In the genomic region with DNA sequence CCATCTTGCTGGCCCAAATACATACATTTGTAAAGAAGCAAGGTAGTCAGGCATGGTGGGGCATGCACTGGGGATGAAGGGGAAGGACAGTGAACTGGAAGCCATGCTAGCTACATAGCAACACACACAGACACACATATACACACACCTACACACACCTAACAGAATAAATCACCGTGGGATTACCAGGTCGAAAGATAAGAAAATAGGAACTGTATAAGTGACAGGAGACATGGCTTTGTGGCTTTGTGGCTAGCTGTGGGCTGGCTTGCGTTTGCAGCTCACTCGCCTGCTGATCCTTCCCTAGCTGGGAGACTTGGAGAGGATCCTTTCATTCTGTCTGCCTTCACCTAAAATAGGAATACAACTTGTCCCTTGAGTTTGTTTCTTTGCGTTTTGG, we compare ENCODE assay signal across 25 mouse cellular contexts.
"Had no signal": no experiment of that assay in that cellular context is flagged by ENCODE, and none has a peak within 500 bp of the region (broad histone marks: within the 10 kb centered on the region; RNA-seq: fewer than 3 reads in every experiment).

No protein-coding gene starts in this region.

- H3K27me3 ChIP-seq: embryonic facial prominence, embryonic 12.5 days; embryonic facial prominence, embryonic 13.5 days; embryonic facial prominence, embryonic 15.5 days; forebrain, embryonic 12.5 days; forebrain, embryonic 13.5 days; forebrain, embryonic 15.5 days had no signal

- H3K4me3 ChIP-seq: embryonic facial prominence, embryonic 10.5 days; embryonic facial prominence, embryonic 12.5 days; embryonic facial prominence, embryonic 13.5 days; embryonic facial prominence, embryonic 15.5 days; erythroblast, embryonic 14.5 days; forebrain, embryonic 10.5 days; forebrain, embryonic 12.5 days; forebrain, embryonic 13.5 days; forebrain, embryonic 15.5 days; gastrocnemius, adult 2 months; heart, adult 2 months had no signal

- H3K9ac ChIP-seq: embryonic facial prominence, embryonic 12.5 days; embryonic facial prominence, embryonic 13.5 days; embryonic facial prominence, embryonic 15.5 days; forebrain, embryonic 12.5 days; forebrain, embryonic 13.5 days; forebrain, embryonic 15.5 days; forebrain, postnatal 0 days had no signal

- H3K9me3 ChIP-seq: embryonic facial prominence, embryonic 10.5 days; embryonic facial prominence, embryonic 12.5 days; embryonic facial prominence, embryonic 13.5 days; embryonic facial prominence, embryonic 15.5 days; forebrain, embryonic 10.5 days; forebrain, embryonic 12.5 days; forebrain, embryonic 13.5 days; forebrain, embryonic 15.5 days had no signal

- H3K27ac ChIP-seq: embryonic facial prominence, embryonic 10.5 days; embryonic facial prominence, embryonic 12.5 days; embryonic facial prominence, embryonic 13.5 days; embryonic facial prominence, embryonic 15.5 days; forebrain, embryonic 10.5 days; forebrain, embryonic 12.5 days; forebrain, embryonic 13.5 days; forebrain, embryonic 15.5 days; gastrocnemius, adult 2 months; heart, adult 2 months had no signal

- DNase-seq: cerebellum, adult 9-10 months; cerebellum, adult 9-11 months; cerebellum, postnatal 10 days; cerebellum, postnatal 14 days; cerebellum, postnatal 25 days; cerebellum, postnatal 36 days; embryo, embryonic 11 days; forebrain, postnatal 0 days; gastrocnemius, adult 2 months; gastrocnemius, postnatal 10 days; gastrocnemius, postnatal 14 days; gastrocnemius, postnatal 25 days; gastrocnemius, postnatal 36 days; heart, adult 11 months; heart, adult 18-20 months; heart, adult 2 months had no signal
